11 mouse cellular contexts compared by ENCODE assay signal in the genomic region with DNA sequence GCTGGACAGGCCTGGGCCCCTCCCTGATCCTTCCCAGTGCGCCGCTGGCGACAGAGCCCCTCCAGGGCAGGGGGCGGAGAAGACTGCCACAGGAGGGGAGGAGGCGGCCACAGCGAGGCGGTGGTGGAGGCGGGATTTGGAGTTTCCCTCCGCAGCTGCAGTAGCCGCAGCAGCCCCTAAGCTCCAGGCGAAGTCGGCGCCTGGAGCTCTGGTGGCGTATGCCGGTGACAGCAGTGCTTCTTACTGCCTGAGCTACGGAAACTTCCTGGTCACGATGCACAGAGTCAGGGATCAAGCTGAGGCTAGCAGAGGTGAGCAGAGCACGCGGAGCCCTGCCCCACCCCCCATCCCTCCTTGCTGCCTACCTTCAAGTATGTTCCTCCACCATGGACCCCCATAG. TPM values are rescaled to one million over a fixed set of nuclear protein-coding genes. Genes with fewer than 3 reads are reported as not detected.
DNase-seq lines count a peak whose midpoint lies in the region; ATAC-seq and TF ChIP-seq lines count a peak whose summit lies in the region.
"Had no signal": no experiment of that assay in that cellular context is flagged by ENCODE, and none has a peak within 500 bp of the region (broad histone marks: within the 10 kb centered on the region; RNA-seq: fewer than 3 reads in every experiment).

No protein-coding gene starts in this region.

- no peaks in the 10 kb centered on the region for H3K9me3 ChIP-seq in heart, embryonic 15.5 days (replicated peaks)
- H3K9me3 ChIP-seq in hindbrain, embryonic 13.5 days, result no peaks in the 10 kb centered on the region
- H3K9me3 ChIP-seq in midbrain, embryonic 14.5 days (ENCODE audit: control insufficient read depth, low read length), result no peaks in the 10 kb centered on the region

- H3K4me1 ChIP-seq in heart, embryonic 15.5 days (replicated peaks), result peaks cover 13% of the 10 kb centered on the region
- peaks cover 19% of the 10 kb centered on the region for H3K4me1 ChIP-seq in hindbrain, embryonic 13.5 days (replicated peaks)
- no peaks in the 10 kb centered on the region for H3K4me1 ChIP-seq in midbrain, embryonic 14.5 days (ENCODE audit: control insufficient read depth, insufficient read depth, low read length)

- H3K4me3 ChIP-seq in heart, embryonic 15.5 days, result 0 out of 2 replicates have a peak overlapping the region, but pooled peaks have one; percentile 14
- H3K4me3 ChIP-seq in hindbrain, embryonic 13.5 days, result peak overlapping the region; percentile 19; the same call in 1 of the 2 replicates
- H3K4me3 ChIP-seq in midbrain, embryonic 14.5 days (replicated peaks; ENCODE audit: low read depth, low read length), result no peak overlapping the region; the same call in 1 of the 2 replicates
- H3K4me3 ChIP-seq in left cerebral cortex, adult 2 months, result no peak overlapping the region

- intact Hi-C loops in left cerebral cortex, adult 2 months (cut with DNase I), result loop anchor here (5.0 kb wide), 1 partner anchor 38 kb away; no protein-coding TSS in a partner anchor

- no peak for TF ChIP-seq CTCF in left cerebral cortex, adult 2 months (IDR thresholded peaks at IDR 0.05)

- no peak for DNase-seq in heart, adult 11 months
- DNase-seq in embryo, embryonic 10.5 days (ENCODE audit: low spot score), result peak; percentile 32
- peak; percentile 44 for DNase-seq in midbrain, embryonic 14.5 days
- no peak for DNase-seq in gastrocnemius, postnatal 25 days
- DNase-seq in spleen, adult 18-20 months, result no peak
- no peak for DNase-seq in left cerebral cortex, adult 2 months (ENCODE audit: extremely low spot score in 1 of 2, low spot score in 2 of 2)
- DNase-seq: cerebellum, adult 8-10 months; kidney, postnatal 25 days had no signal

- 15% methylated on average over 19 of the region's 19 CpGs for WGBS in heart, embryonic 15.5 days
- 13% methylated on average over 13 of the region's 19 CpGs for WGBS in hindbrain, embryonic 13.5 days
- 26% methylated on average over 17 of the region's 19 CpGs for WGBS in midbrain, embryonic 14.5 days

- ATAC-seq in heart, embryonic 15.5 days (replicated peaks; ENCODE audit: insufficient number of reproducible peaks, insufficient read depth, low FRiP score, low read depth), result no peak
- ATAC-seq in hindbrain, embryonic 13.5 days (ENCODE audit: low FRiP score), result no peak
- ATAC-seq in midbrain, embryonic 14.5 days (ENCODE audit: low FRiP score, low TSS enrichment), result no peak

- peak overlapping the region; percentile 37 for H3K4me2 ChIP-seq in heart, embryonic 15.5 days
- H3K4me2 ChIP-seq in hindbrain, embryonic 13.5 days, result peak overlapping the region; percentile 42
- H3K4me2 ChIP-seq in midbrain, embryonic 14.5 days (ENCODE audit: low read length), result peak overlapping the region; percentile 39

- H3K27me3 ChIP-seq in heart, embryonic 15.5 days, result peaks cover 64% of the 10 kb centered on the region
- H3K27me3 ChIP-seq in hindbrain, embryonic 13.5 days, result peaks cover 74% of the 10 kb centered on the region
- peaks cover 12% of the 10 kb centered on the region for H3K27me3 ChIP-seq in midbrain, embryonic 14.5 days (ENCODE audit: control insufficient read depth, insufficient read depth, low read length)

- H3K27ac ChIP-seq in heart, embryonic 15.5 days, result no peak overlapping the region
- no peak overlapping the region for H3K27ac ChIP-seq in hindbrain, embryonic 13.5 days
- H3K27ac ChIP-seq in midbrain, embryonic 14.5 days (replicated peaks; ENCODE audit: low read depth, low read length), result no peak overlapping the region
- no peak overlapping the region for H3K27ac ChIP-seq in left cerebral cortex, adult 2 months

- no peak overlapping the region for H3K9ac ChIP-seq in heart, embryonic 15.5 days
- no peak overlapping the region for H3K9ac ChIP-seq in hindbrain, embryonic 13.5 days
- no peak overlapping the region for H3K9ac ChIP-seq in midbrain, embryonic 14.5 days (replicated peaks; ENCODE audit: low read length)

- no peaks in the 10 kb centered on the region for H3K36me3 ChIP-seq in heart, embryonic 15.5 days
- no peaks in the 10 kb centered on the region for H3K36me3 ChIP-seq in hindbrain, embryonic 13.5 days
- H3K36me3 ChIP-seq in midbrain, embryonic 14.5 days (ENCODE audit: control insufficient read depth, insufficient read depth, low read length), result no peaks in the 10 kb centered on the region

RNA-seq across cellular contexts. Expression of a gene that starts 3.8 kb away (rescaled TPM):
- 1.4 and 2.4 TPM in 2 replicates for polyA plus RNA-seq in heart, embryonic 15.5 days (2015; fragmentation: Nextera tagmentation; extraction: Ambion mirVana)
- polyA plus RNA-seq in hindbrain, embryonic 13.5 days (2015; fragmentation: Nextera tagmentation; extraction: Ambion mirVana), result 1.1 and 1.2 TPM in 2 replicates
- polyA plus RNA-seq in midbrain, embryonic 14.5 days (2014; fragmentation: Nextera tagmentation; extraction: Ambion mirVana), result 0.22 and 0.31 TPM in 2 replicates
- not detected for total RNA-seq in gastrocnemius, postnatal 25 days (2021)
- under 1 TPM; 0.68 to 0.70 TPM for total RNA-seq in left cerebral cortex, adult 2 months (2021)
- total RNA-seq: neutrophil, adult 5-6 weeks had no signal

RNA-seq across cellular contexts. Expression of a gene that starts 24.5 kb away (rescaled TPM):
- polyA plus RNA-seq in heart, embryonic 15.5 days (2015; fragmentation: Nextera tagmentation; extraction: Ambion mirVana), result 8.8 and 13.7 TPM in 2 replicates
- polyA plus RNA-seq in hindbrain, embryonic 13.5 days (2015; fragmentation: Nextera tagmentation; extraction: Ambion mirVana), result 107 and 116 TPM in 2 replicates
- polyA plus RNA-seq in midbrain, embryonic 14.5 days (2014; fragmentation: Nextera tagmentation; extraction: Ambion mirVana), result 138 and 176 TPM in 2 replicates
- 10 to 100 TPM in 1 of 2 experiments, 1 to 10 TPM in 1; 8.6 to 10.3 TPM for total RNA-seq in gastrocnemius, postnatal 25 days (2021)
- 10 to 100 TPM; 93.4 to 98.8 TPM for total RNA-seq in left cerebral cortex, adult 2 months (2021)
- total RNA-seq: neutrophil, adult 5-6 weeks had no signal

RNA-seq across cellular contexts. Expression of a gene that starts 37.5 kb away (rescaled TPM):
- polyA plus RNA-seq in heart, embryonic 15.5 days (2015; fragmentation: Nextera tagmentation; extraction: Ambion mirVana), result 7.5 and 8.1 TPM in 2 replicates
- polyA plus RNA-seq in hindbrain, embryonic 13.5 days (2015; fragmentation: Nextera tagmentation; extraction: Ambion mirVana), result 7.0 and 7.3 TPM in 2 replicates
- polyA plus RNA-seq in midbrain, embryonic 14.5 days (2014; fragmentation: Nextera tagmentation; extraction: Ambion mirVana), result 8.9 and 9.5 TPM in 2 replicates
- total RNA-seq in gastrocnemius, postnatal 25 days (2021), result 100 to 1,000 TPM in 1 of 2 experiments, 10 to 100 TPM in 1; 96.2 to 127 TPM
- 100 to 1,000 TPM in 1 of 2 experiments, 10 to 100 TPM in 1; 98.4 to 119 TPM for total RNA-seq in left cerebral cortex, adult 2 months (2021)
- total RNA-seq: neutrophil, adult 5-6 weeks had no signal

Comparison
In these comparisons a context has a peak if more than half of its experiments do, and no peak if none do; other contexts are left out.
1. H3K4me3 ChIP-seq: peak in heart, embryonic 15.5 days (single experiment) and hindbrain, embryonic 13.5 days (single experiment); none in midbrain, embryonic 14.5 days (single experiment) and left cerebral cortex, adult 2 months (single experiment).
2. DNase-seq: peak in embryo, embryonic 10.5 days (single experiment) and midbrain, embryonic 14.5 days (single experiment); none in heart, adult 11 months (single experiment), gastrocnemius, postnatal 25 days (single experiment), spleen, adult 18-20 months (0 of 2) and left cerebral cortex, adult 2 months (0 of 2).
3. Peak in every context shown above with its lines, with median percentiles within 50 percentile points of each other: H3K4me2 ChIP-seq.